Mouse (Mus musculus) heart, embryonic 12.5 days (tissue): ENCODE data around the gene Cop1. TPM values are rescaled to one million over a fixed set of nuclear protein-coding genes. Genes with fewer than 3 reads are reported as not detected.

Experiments
- ATAC-seq: fragments of 200-750 bp; cut with Nextera tagmentation; 2 replicates; pipeline ENCODE4 v1.8.0; 2017; ENCODE audit warnings: moderate TSS enrichment, moderate library complexity; ENCODE audit not compliant: insufficient number of reproducible peaks, low FRiP score
- H3K27ac ChIP-seq: fragments of 300-500 bp; sonication (generic); 2 replicates; pipeline ENCODE4 v1.5.1; 2016; ENCODE audit warnings: mild to moderate bottlenecking, moderate library complexity; ENCODE audit not compliant: poor library complexity, severe bottlenecking
- H3K27me3 ChIP-seq: fragments of 300-500 bp; sonication (generic); replicated peaks from 2 replicates; pipeline ENCODE4 v1.6.1; 2016; ENCODE audit warnings: mild to moderate bottlenecking, moderate library complexity
- H3K36me3 ChIP-seq: fragments of 300-500 bp; sonication (generic); 2 replicates; pipeline ENCODE4 v1.6.1; 2016; ENCODE audit warnings: mild to moderate bottlenecking, moderate library complexity
- H3K4me1 ChIP-seq: fragments of 300-500 bp; sonication (generic); replicated peaks from 2 replicates; pipeline ENCODE4 v1.6.1; 2016; ENCODE audit warnings: mild to moderate bottlenecking
- H3K4me2 ChIP-seq: fragments of 300-500 bp; sonication (generic); 2 replicates; pipeline ENCODE4 v1.6.1; 2016; ENCODE audit warnings: mild to moderate bottlenecking, moderate library complexity
- H3K4me3 ChIP-seq: fragments of 300-500 bp; sonication (generic); 2 replicates; pipeline ENCODE4 v1.5.1; 2016; ENCODE audit warnings: mild to moderate bottlenecking
- H3K9ac ChIP-seq: fragments of 300-500 bp; sonication (generic); 2 replicates; pipeline ENCODE4 v1.6.1; 2016; ENCODE audit warnings: mild to moderate bottlenecking, moderate library complexity
- H3K9me3 ChIP-seq: fragments of 300-500 bp; sonication (generic); replicated peaks from 2 replicates; pipeline ENCODE4 v1.6.1; 2016; ENCODE audit warnings: mild to moderate bottlenecking, moderate library complexity
- WGBS: fragments of 180-500 bp; shearing (Covaris S2); methylation state at CpG from one replicate; pipeline ENCODE4 v1.1.7; 2016; 5-methylcytosine and 5-hydroxymethylcytosine counted together
- microRNA-seq: library from miRNA; unstranded; fragments of <30 nt; microRNA quantifications from one replicate; pipeline ENCODE4, GENCODE M21; 2017
- polyA plus RNA-seq: library from polyadenylated mRNA; unstranded; fragments of >200 nt; fragmentation: Nextera tagmentation; extraction: Ambion mirVana; gene quantifications from 2 replicates; pipeline ENCODE4 v1.2.1, GENCODE M21; 2016

Cop1 gene
- polyA plus RNA-seq, 1 experiment from 2014 or later, result 80.9 TPM

- Histone ChIP-seq H3K9me3 (no peaks in the 10 kb centered on the region), H3K36me3 (no peaks in the 10 kb centered on the region), H3K27me3 (no peaks in the 10 kb centered on the region), H3K4me1 (no peaks in the 10 kb centered on the region), H3K4me3 (no peak overlapping the region), H3K27ac (no peak overlapping the region), H3K4me2 (no peak overlapping the region), H3K9ac (no peak overlapping the region)
- ATAC-seq, result no peak
- WGBS, result 76% methylated on average over 2 of the region's 2 CpGs
Measured at GRCm38 (mm10) chr1:159382916-159383315, 150.8 kb downstream of the Cop1 start.

- Histone ChIP-seq H3K27me3 (no peaks in the 10 kb centered on the region), H3K4me3 (no peak overlapping the region), H3K9ac (no peak overlapping the region), H3K4me2 (no peak overlapping the region), H3K9me3 (no peaks in the 10 kb centered on the region), H3K4me1 (no peaks in the 10 kb centered on the region), H3K27ac (no peak overlapping the region), H3K36me3 (no peaks in the 10 kb centered on the region)
- 0 out of 2 replicates have a peak, but pooled peaks have one; percentile 42 for ATAC-seq
- WGBS, result 35% methylated on average over 5 of the region's 5 CpGs
Measured at GRCm38 (mm10) chr1:159386458-159386857, 154.3 kb downstream of the Cop1 start.

- H3K4me2 ChIP-seq, result no peak overlapping the region
- 85% methylated on average over 13 of the region's 13 CpGs for WGBS
- H3K4me1 ChIP-seq, result peaks cover 7% of the 10 kb centered on the region
- ATAC-seq, result no peak
- no peaks in the 10 kb centered on the region for H3K27me3 ChIP-seq
- no peaks in the 10 kb centered on the region for H3K36me3 ChIP-seq
- H3K27ac ChIP-seq, result no peak overlapping the region
- H3K9me3 ChIP-seq, result no peaks in the 10 kb centered on the region
- H3K9ac ChIP-seq, result no peak overlapping the region
- H3K4me3 ChIP-seq, result no peak overlapping the region
Measured at GRCm38 (mm10) chr1:159388565-159389024, 156.5 kb downstream of the Cop1 start.

GRCm38 (mm10) chr1:159390049-159390448 lies 157.9 kb downstream of the Cop1 start:
- no peak overlapping the region for H3K9ac ChIP-seq
- no peaks in the 10 kb centered on the region for H3K9me3 ChIP-seq
- H3K36me3 ChIP-seq, result no peaks in the 10 kb centered on the region
- no peaks in the 10 kb centered on the region for H3K27me3 ChIP-seq
- WGBS, result 15% methylated on average over 14 of the region's 14 CpGs
- peaks cover 7% of the 10 kb centered on the region for H3K4me1 ChIP-seq
- no peak for ATAC-seq
- H3K4me3 ChIP-seq, result no peak overlapping the region
- H3K4me2 ChIP-seq, result no peak overlapping the region
- H3K27ac ChIP-seq, result no peak overlapping the region

- H3K36me3 ChIP-seq, result no peaks in the 10 kb centered on the region
- no peak overlapping the region for H3K4me3 ChIP-seq
- no peak overlapping the region for H3K27ac ChIP-seq
- no peak for ATAC-seq
- H3K9ac ChIP-seq, result no peak overlapping the region
- H3K4me1 ChIP-seq, result peaks cover 7% of the 10 kb centered on the region
- 70% methylated on average over 8 of the region's 8 CpGs for WGBS
- H3K27me3 ChIP-seq, result 0 out of 2 replicates have a peak, but pooled peaks cover 6% of the 10 kb centered on the region
- no peak overlapping the region for H3K4me2 ChIP-seq
- H3K9me3 ChIP-seq, result no peaks in the 10 kb centered on the region
Measured at GRCm38 (mm10) chr1:159392667-159393066, 160.5 kb downstream of the Cop1 start.

GRCm38 (mm10) chr1:159393070-159393699 lies 161.1 kb downstream of the Cop1 start:
- Histone ChIP-seq H3K4me1 (peaks cover 7% of the 10 kb centered on the region), H3K27ac (no peak overlapping the region), H3K4me2 (no peak overlapping the region), H3K9ac (no peak overlapping the region), H3K4me3 (no peak overlapping the region), H3K27me3 (0 out of 2 replicates have a peak, but pooled peaks cover 6% of the 10 kb centered on the region), H3K36me3 (no peaks in the 10 kb centered on the region), H3K9me3 (no peaks in the 10 kb centered on the region)
- no peak for ATAC-seq
- WGBS, result 33% methylated on average over 6 of the region's 6 CpGs

- Histone ChIP-seq H3K27me3 (0 out of 2 replicates have a peak, but pooled peaks cover 6% of the 10 kb centered on the region), H3K36me3 (no peaks in the 10 kb centered on the region), H3K27ac (no peak overlapping the region), H3K9ac (no peak overlapping the region), H3K4me1 (peaks cover 7% of the 10 kb centered on the region), H3K4me3 (no peak overlapping the region), H3K9me3 (no peaks in the 10 kb centered on the region), H3K4me2 (no peak overlapping the region)
- WGBS, result 53% methylated on average over 1 of the region's 1 CpGs
- ATAC-seq, result no peak
Measured at GRCm38 (mm10) chr1:159393931-159394330, 161.8 kb downstream of the Cop1 start.

GRCm38 (mm10) chr1:159396515-159396914 lies 164.4 kb downstream of the Cop1 start:
- Histone ChIP-seq H3K9ac (no peak overlapping the region), H3K27ac (no peak overlapping the region), H3K9me3 (no peaks in the 10 kb centered on the region), H3K27me3 (0 out of 2 replicates have a peak, but pooled peaks cover 6% of the 10 kb centered on the region), H3K4me3 (no peak overlapping the region), H3K36me3 (no peaks in the 10 kb centered on the region), H3K4me2 (peak overlapping the region; percentile 52), H3K4me1 (peaks cover 7% of the 10 kb centered on the region)
- no peak for ATAC-seq
- WGBS, result 10% methylated on average over 9 of the region's 9 CpGs

Small RNAs within 50 kb of the gene (microRNA-seq; reads per million reads assigned to microRNA genes)
- gene Mir1843b, result 19.3 reads per million, percentile 33 among the genes with 10 or more reads in this experiment
